Mouse (Mus musculus) cerebellum, adult 9-10 months (tissue): ENCODE data around the gene Dynll1.

Experiments
- DNase-seq: peaks from one replicate; pipeline ENCODE4 v3.0.0; 2022

Dynll1 gene

GRCm38 (mm10) chr5:115266340-115266739 lies 34.5 kb downstream of the Dynll1 start:
- no peak for DNase-seq

- no peak for DNase-seq
Observed at GRCm38 (mm10) chr5:115262502-115263291, 38.1 kb downstream of the Dynll1 start.

GRCm38 (mm10) chr5:115261880-115262279 lies 38.9 kb downstream of the Dynll1 start:
- DNase-seq: no peak

- no peak for DNase-seq
Observed at GRCm38 (mm10) chr5:115261141-115261540, 39.7 kb downstream of the Dynll1 start.

GRCm38 (mm10) chr5:115260356-115260755 lies 40.4 kb downstream of the Dynll1 start:
- DNase-seq: no peak

GRCm38 (mm10) chr5:115256909-115257546 lies 43.8 kb downstream of the Dynll1 start:
- DNase-seq: no peak

- no peak for DNase-seq
Observed at GRCm38 (mm10) chr5:115255472-115255871, 45.3 kb downstream of the Dynll1 start.
